8 mouse cellular contexts compared by ENCODE assay signal in the genomic region with DNA sequence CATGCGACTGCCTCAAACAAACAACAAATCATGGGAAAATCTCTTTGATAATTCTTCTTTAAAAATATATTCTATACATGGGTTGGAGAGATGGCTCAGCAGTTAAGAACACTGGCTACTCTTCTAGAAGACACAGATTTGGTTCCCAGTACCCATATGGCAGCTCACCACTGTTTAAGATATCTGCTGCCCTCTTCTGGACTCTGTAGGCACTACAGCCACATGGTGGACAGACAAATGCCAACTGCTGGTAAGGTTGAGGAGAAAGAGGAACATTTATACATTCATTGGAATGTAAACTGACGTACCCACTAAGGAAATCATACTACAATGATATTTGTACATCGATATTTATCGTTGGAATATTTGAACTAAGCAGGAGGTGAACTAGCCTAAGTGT. TPM values are rescaled to one million over a fixed set of nuclear protein-coding genes. Genes with fewer than 3 reads are reported as not detected.
DNase-seq lines count a peak whose midpoint lies in the region.

No protein-coding gene starts in this region.

- peak; percentile 30 for DNase-seq in adrenal gland, postnatal 14 days
- DNase-seq in adrenal gland, postnatal 4 days (ENCODE audit: low spot score in 2 of 2): no peak
- DNase-seq in testis, postnatal 10 days (ENCODE audit: low spot score): peak; percentile 43
- no peak for DNase-seq in testis, postnatal 14 days (ENCODE audit: low spot score)
- peak; percentile 6 for DNase-seq in lung, postnatal 10 days
- no peak for DNase-seq in gastrocnemius, adult 18-20 months (ENCODE audit: low spot score)
- DNase-seq in layer of hippocampus, adult 9-11 months: no peak
- DNase-seq in layer of hippocampus, postnatal 36 days: no peak

RNA-seq across cellular contexts. Expression of a gene that starts 36.7 kb away (rescaled TPM):
- total RNA-seq in adrenal gland, postnatal 14 days (2021): 74.2 and 85.3 TPM in 2 replicates
- total RNA-seq in adrenal gland, postnatal 4 days (2021): 10 to 100 TPM; 72.6 to 96.1 TPM
- total RNA-seq in gastrocnemius, adult 18-20 months (2021): 10 to 100 TPM; 20.0 to 22.5 TPM
- total RNA-seq in layer of hippocampus, postnatal 36 days (2021): 10 to 100 TPM; 52.6 to 57.3 TPM

Comparison
In these comparisons a context has a peak if more than half of its experiments do, and no peak if none do; other contexts are left out.
1. DNase-seq: peak in adrenal gland, postnatal 14 days (single experiment), testis, postnatal 10 days (single experiment) and lung, postnatal 10 days (single experiment); none in adrenal gland, postnatal 4 days (0 of 2), testis, postnatal 14 days (single experiment), gastrocnemius, adult 18-20 months (single experiment), layer of hippocampus, adult 9-11 months (single experiment) and layer of hippocampus, postnatal 36 days (0 of 2).